Mouse (Mus musculus) adrenal gland, postnatal 25 days (tissue): Measurements from ENCODE around the gene Padi6. TPM values are rescaled to one million over a fixed set of nuclear protein-coding genes. Genes with fewer than 3 reads are reported as not detected.
A peak's percentile ranks its signal among the peaks of the same experiment; 100 is the strongest.

Experiments used
- DNase-seq: peaks from one replicate; pipeline ENCODE4 v3.0.0; 2021; ENCODE audit warnings: mixed read lengths
- total RNA-seq: library from RNA; stranded (reverse); gene quantifications from 2 replicates; pipeline ENCODE4 v1.2.3, GENCODE M21; 2021

Padi6 gene
- total RNA-seq, 1 experiment from 2014 or later: 0.15 TPM

DNA sequence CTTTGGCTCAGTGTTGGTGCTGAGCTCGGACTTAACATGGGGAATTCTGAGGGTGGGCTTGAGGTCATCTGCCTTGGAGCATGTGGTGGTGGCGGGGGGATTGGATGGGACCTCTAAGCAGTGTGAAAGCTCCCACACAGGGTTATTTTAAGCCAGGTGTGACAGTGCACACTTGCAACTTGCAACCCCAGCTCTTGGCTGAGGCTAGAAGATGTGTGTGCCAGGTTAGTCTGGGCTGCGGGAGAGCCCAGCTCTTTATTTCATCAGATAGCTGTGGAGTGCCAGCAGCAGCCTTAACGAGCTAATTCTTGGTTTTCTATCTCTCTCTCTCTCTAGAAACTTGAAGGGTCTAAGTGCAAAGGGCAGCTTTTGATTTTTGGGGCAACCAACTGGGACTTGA is 34.8 kb downstream of the Padi6 start:
- DNase-seq: no peak

DNA sequence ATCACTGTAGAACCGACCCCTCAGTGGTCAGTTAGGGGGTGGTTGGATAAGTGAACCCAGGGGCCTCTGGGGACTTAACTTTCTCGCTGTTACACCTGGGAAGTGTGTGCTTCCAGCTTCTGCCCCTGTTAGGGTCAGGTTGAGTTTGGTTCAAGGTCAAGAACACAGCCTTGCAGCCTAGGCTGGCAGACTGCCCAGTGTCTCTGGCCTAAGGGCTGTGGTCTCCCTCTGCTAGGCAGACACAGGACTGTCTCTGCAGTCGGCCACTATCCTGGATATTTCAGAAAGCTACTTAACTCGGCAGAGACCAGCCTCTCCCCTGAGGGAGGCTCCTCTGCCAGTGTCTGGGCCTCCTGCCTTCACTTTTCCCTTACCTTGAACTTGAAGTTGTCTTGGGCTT is 38.3 kb downstream of the Padi6 start:
- peak; percentile 43 for DNase-seq

DNA sequence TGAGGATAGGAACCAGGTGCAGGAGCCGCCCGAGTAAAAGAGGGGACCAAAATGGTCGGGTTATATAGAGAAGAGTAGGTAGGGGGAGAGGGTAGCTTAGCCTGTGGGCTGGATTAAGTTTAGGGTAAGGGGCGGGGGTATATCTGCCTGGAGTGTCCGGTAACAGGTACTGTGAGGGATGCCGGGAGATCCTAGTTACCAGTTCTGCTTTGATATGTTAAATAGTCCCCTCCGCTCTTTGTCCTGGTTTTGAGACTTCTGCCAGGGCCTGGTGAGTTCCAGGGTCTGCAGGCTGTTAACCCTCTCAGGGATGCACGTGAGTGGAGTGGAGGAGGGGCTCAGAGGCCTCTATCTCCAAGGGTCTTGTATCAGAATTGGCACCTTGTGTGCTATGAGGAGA is 38.8 kb downstream of the Padi6 start:
- no peak for DNase-seq

GRCm38 (mm10) chr4:140702611-140703327 is 39.7 kb downstream of the Padi6 start:
- DNase-seq: peak; percentile 93

GRCm38 (mm10) chr4:140701716-140702561 is 40.5 kb downstream of the Padi6 start:
- peak; percentile 45 for DNase-seq

GRCm38 (mm10) chr4:140701049-140701715 is 41.3 kb downstream of the Padi6 start:
- peak; percentile 87 for DNase-seq

- DNase-seq: no peak
Observed at GRCm38 (mm10) chr4:140700269-140701018, 42.0 kb downstream of the Padi6 start, which contains the start of gene Rcc2. Rcc2 (plus strand) TSS chr4:140700541.

- DNase-seq: peak; percentile 66
Observed at GRCm38 (mm10) chr4:140699441-140700127, 42.9 kb downstream of the Padi6 start.

DNA sequence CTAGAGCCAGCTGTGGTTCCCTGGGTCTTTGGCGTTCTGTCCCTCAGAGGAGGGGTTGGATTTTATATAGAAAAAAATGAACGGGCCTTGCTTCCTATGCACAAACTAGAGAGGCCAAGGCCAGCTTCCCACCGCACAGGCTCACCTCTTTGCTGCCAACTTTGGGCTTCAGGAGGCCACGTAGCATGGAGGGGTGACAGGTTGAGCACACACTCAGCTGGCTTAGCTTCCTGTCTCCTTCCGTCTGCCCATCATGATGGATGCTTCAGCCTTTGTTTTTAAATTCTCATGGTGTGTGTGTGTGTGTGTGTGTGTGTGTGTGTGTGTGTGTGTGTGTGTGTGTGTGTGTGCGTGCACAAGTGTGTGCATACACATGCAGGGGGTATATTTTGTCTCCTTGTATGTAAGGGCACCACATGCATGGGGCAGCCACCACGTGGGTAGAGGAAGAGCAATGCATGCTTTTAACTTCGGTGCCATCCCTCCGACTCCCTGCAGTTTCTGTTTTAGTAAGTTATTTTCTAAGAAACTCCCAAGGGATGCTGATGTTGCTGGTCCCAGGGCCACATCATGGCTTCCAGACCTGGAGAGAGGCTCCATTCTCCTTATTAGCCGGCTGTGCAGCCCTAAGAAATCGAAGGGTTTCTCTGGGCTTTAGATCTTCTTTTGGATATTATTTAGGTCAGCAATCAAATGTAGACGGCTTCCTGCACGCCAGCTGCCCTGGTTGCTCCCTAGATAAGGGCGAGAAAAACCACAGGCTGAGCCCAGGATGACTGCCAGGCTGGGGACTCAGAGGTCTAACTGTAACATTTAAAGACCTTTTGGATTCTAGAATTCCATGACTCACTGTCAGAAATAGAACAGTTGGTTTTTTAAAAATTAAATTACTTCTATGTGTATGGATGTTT is 46.5 kb downstream of the Padi6 start:
- no peak for DNase-seq

DNA sequence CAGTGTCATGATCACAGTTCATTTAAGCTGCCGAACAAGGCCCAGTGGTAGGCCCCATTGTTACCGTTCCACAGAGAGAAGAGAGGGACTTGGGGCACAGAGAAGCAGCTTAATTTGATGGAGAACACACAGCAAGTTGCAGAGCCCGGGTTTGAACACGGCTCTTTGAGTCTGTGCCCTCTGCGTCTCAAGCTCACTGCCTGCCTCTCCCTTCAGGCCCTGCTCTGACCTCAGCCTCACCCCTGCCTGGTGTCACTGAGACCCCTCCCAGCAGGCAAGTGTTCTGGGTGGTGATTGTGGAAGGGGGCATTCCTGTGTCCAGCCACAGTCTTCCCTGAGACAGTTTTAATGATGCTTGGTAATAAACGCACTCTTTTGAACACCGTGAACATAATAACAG is 47.3 kb downstream of the Padi6 start:
- DNase-seq: no peak

GRCm38 (mm10) chr4:140694551-140695060 is 47.8 kb downstream of the Padi6 start:
- DNase-seq: no peak

GRCm38 (mm10) chr4:140693513-140693912 is 48.9 kb downstream of the Padi6 start:
- no peak for DNase-seq

- DNase-seq: no peak
Observed at GRCm38 (mm10) chr4:140691481-140691880, 51.0 kb downstream of the Padi6 start.

DNA sequence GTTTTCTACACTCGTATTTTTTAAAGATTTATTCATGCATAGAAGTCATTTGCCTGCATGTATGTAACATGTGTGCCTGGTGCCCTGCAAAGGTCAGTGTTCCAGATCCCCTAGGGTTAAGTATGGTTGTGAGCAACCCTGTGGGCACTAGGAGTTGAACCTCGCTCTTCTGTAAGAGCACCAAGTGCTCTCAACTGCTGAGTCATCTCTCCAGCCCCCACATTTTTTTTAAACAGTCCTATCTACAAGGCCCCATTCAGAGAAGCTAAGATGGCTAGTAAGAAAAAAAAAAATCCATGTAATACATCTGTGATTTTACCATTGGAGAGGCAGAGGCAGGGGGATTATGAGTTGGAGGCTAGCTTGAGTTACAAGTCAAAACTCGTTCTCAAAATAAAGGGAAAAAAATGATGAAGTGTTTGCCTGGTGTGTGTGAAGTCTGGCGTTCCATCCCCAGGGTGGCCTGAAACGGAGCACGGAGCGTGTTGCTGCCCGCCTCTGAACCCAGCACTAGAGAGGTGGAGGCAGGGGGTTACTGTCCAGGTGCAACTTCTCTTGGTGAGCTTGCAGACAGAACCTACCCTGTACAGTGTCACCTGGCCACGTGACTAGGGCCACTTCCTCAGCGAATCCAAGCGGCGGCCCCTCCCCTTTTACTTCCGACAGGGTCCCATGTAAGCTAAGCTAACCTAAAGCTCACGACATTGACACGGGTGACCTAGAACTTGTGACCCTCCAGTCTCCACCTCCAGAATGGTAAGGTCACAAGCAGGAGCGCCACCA is 52.4 kb downstream of the Padi6 start:
- DNase-seq: no peak

GRCm38 (mm10) chr4:140688826-140689425 is 53.5 kb downstream of the Padi6 start:
- no peak for DNase-seq

DNA sequence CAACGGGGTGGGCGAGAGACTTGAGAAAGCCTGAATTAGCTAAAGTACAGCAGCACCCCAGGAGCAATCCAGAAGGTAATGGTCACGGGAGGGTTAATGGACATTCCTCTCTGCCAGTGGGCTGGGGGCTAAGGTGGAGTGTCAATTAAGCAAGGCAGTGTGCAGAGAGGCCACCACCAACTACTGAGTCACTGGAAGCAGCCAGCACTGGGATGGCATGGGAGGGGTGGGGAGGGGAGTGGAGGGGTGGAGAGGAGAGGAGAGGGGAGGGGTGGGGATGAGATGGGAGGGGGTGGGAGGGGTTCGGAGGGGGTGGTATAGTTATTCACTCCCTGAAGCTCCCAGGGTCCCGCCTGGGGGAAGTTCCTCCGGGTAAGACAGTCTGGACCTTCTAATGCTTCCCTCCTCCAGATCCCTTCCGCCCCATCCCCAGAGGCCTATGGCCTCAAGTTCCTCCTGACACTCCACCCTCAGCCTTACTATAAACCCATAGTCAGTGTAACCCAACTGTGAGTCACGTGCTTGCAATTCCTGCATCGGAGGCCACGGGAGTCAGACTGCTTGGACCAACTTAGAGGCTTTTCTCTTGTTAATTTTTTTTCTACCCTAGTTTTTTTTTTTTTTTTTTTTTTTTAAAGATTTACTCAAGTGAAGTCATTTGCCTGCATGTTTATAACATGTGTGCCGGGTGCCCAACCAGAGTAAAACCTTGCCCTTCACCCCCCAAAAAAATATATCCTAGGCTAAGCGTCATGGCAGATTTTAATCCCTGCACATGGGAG is 54.2 kb downstream of the Padi6 start:
- no peak for DNase-seq

DNA sequence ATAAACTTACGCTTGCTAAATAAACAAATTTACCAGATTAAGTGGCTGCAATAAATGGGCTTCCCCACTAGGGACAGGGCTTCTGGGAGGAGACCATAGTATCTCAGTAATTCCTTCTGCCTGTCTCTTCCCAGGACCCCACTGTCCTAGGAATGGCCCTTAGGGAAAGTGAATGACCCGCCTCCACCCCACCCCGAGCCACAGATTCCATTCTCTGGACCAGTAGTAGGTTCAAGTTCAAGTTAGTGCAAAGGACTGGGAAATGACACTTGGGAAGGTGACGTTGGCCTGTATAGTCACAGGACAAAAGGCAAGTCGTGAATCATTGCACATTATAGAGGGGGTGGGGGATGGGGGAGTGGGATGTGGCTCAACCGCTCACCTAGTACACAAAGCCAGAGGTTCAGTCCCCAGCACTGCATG is 57.6 kb downstream of the Padi6 start:
- no peak for DNase-seq
